Mouse (Mus musculus) midbrain, embryonic 13.5 days (tissue): ENCODE measurements around the gene Atp5j. TPM values are rescaled to one million over a fixed set of nuclear protein-coding genes. Genes with fewer than 3 reads are reported as not detected.

Source experiments
- ATAC-seq: fragments of 200-750 bp; cut with Nextera tagmentation; 2 replicates; pipeline ENCODE4 v1.8.0; 2017; ENCODE audit warnings: mild to moderate bottlenecking, moderate TSS enrichment, moderate library complexity
- H3K27ac ChIP-seq: fragments of 300-500 bp; sonication (generic); 2 replicates; pipeline ENCODE4 v1.5.1; 2015; ENCODE audit warnings: inconsistent platforms, mild to moderate bottlenecking, moderate library complexity
- H3K27me3 ChIP-seq: fragments of 300-500 bp; sonication (generic); 2 replicates; pipeline ENCODE4 v1.6.1; 2015; ENCODE audit warnings: mild to moderate bottlenecking, inconsistent platforms
- H3K36me3 ChIP-seq: fragments of 300-500 bp; sonication (generic); 2 replicates; pipeline ENCODE4 v1.6.1; 2015; ENCODE audit warnings: mild to moderate bottlenecking, inconsistent platforms
- H3K4me1 ChIP-seq: fragments of 300-500 bp; sonication (generic); replicated peaks from 2 replicates; pipeline ENCODE4 v1.6.1; 2015; ENCODE audit warnings: inconsistent platforms
- H3K4me2 ChIP-seq: fragments of 300-500 bp; sonication (generic); replicated peaks from 2 replicates; pipeline ENCODE4 v1.6.1; 2015; ENCODE audit warnings: moderate library complexity, mild to moderate bottlenecking, inconsistent platforms
- H3K4me3 ChIP-seq: fragments of 300-500 bp; sonication (generic); replicated peaks from 2 replicates; pipeline ENCODE4 v1.5.1; 2015; ENCODE audit warnings: mild to moderate bottlenecking, inconsistent platforms
- H3K9ac ChIP-seq: fragments of 300-500 bp; sonication (generic); replicated peaks from 2 replicates; pipeline ENCODE4 v1.6.1; 2015; ENCODE audit warnings: mild to moderate bottlenecking, inconsistent platforms
- H3K9me3 ChIP-seq: fragments of 300-500 bp; sonication (generic); 2 replicates; pipeline ENCODE4 v1.6.1; 2016; ENCODE audit warnings: mild to moderate bottlenecking, inconsistent platforms
- WGBS: fragments of 180-500 bp; shearing (Covaris S2); methylation state at CpG from one replicate; pipeline ENCODE4 v1.1.7; 2015; 5-methylcytosine and 5-hydroxymethylcytosine counted together
- polyA plus RNA-seq: library from polyadenylated mRNA; unstranded; fragments of >200 nt; fragmentation: Nextera tagmentation; extraction: Ambion mirVana; gene quantifications from 2 replicates; pipeline ENCODE4 v1.2.1, GENCODE M21; 2015

Gene Atp5j
- polyA plus RNA-seq: 827 and 861 TPM in 2 replicates

DNA sequence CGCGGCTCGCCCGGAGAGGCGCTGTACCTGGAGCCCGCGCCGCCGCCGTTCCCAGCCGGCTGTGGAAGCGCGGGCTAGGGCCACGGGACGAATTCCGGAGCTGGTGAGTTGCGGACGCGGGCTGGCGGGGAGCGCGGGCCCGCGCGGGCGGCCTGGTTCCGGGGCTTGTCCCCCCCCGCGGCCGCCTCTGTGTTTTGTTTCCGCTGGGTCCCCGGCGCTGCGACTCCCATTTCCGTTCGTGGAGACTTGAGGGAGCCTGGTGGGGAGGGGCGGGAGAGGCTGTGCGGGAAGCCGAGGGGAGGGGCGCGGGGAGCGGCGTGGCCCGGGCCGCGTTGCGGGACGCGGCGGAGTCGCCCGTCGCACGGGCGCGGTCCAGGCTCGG, at the start of gene Atp5j:
TSS of gene Atp5j (minus strand) at position 185 of the 382 bp plus-strand sequence.
- peak; percentile 57 for ATAC-seq
- WGBS: 0% methylated on average over 33 of the region's 57 CpGs
- Histone ChIP-seq H3K4me2 (peak within 1 kb of the TSS; percentile 83), H3K36me3 (peaks cover 23% of the 10 kb centered on the region), H3K4me1 (peaks cover 40% of the 10 kb centered on the region), H3K4me3 (peak within 1 kb of the TSS; percentile 94), H3K9ac (peak within 1 kb of the TSS; percentile 98), H3K27ac (peak within 1 kb of the TSS; percentile 97), H3K9me3 (no peaks in the 10 kb centered on the region), H3K27me3 (no peaks in the 10 kb centered on the region)

DNA sequence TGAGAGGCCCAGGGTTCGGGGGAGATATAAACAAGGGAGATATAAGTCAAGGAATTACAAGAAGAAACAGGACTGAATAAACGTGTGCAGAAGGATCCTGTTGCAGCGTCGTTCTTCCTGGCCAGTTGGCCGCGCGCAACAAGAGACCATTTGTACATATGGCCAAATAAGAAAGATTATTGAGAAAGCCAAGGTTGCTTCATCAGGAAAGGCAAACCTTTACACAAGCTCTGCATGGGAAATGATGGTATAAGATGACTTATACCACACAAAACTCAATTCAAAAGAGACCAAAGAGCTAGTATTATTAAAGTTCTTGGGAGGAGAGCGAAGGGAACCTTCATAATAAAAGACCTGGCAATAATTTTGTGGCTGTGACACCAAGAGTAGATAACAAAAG, 49.1 kb upstream of the Atp5j start:
- H3K27me3 ChIP-seq: no peaks in the 10 kb centered on the region
- H3K9ac ChIP-seq: no peak overlapping the region
- H3K4me3 ChIP-seq: no peak overlapping the region
- whole genome bisulfite sequencing: 81% methylated on average over 8 of the region's 8 CpGs
- no peaks in the 10 kb centered on the region for H3K4me1 ChIP-seq
- no peak for ATAC-seq
- H3K9me3 ChIP-seq: no peaks in the 10 kb centered on the region
- H3K4me2 ChIP-seq: no peak overlapping the region
- no peaks in the 10 kb centered on the region for H3K36me3 ChIP-seq
- H3K27ac ChIP-seq: no peak overlapping the region

DNA sequence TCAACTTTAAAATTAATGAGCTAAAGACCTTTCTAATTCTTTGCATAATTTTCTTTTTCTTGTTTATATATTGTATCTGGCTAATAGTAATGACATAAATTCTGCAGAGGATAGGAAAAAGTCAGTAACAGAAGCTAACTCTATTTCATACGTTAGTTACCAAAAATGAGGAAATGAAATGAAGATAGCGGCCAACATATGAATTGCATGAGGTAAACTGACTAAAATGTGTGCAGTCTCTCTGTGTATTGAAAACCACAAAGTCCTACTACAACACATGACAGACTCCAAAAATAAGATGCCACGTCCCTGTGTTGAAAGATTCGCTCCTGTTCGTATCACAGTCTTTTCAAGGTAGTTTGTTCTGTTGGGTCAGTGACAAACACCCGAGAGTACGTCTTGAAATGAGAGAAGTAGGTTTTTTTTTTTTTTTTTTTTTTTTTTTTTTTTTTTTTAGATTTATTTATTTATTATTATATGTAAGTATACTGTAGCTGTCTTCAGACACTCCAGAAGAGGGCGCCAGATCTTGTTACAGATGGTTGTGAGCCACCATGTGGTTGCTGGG, 46.4 kb upstream of the Atp5j start:
- no peak overlapping the region for H3K4me2 ChIP-seq
- no peak for ATAC-seq

DNA sequence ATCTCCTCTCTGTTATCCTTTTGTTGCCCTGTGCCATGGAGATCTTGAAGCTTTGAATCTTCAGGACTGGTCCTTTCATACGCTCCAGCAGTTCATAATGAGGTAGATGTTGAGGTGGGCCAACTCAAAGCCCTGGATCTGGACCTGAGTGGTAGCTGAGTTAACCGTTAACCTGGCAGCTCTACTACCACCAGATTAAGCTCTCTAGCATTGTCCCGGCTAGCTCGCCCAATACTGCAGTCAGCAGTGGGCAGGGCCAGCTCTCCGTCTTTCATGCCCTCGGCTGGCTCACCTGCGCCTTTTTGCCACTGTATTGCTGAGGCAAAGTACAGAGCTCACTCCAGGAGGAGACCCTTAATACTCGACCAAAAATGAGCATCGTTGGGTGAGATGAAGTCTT, 45.7 kb upstream of the Atp5j start:
- Histone ChIP-seq H3K4me3 (no peak overlapping the region), H3K4me1 (peaks cover 2% of the 10 kb centered on the region), H3K27ac (no peak overlapping the region), H3K27me3 (no peaks in the 10 kb centered on the region), H3K9ac (no peak overlapping the region), H3K4me2 (no peak overlapping the region), H3K36me3 (no peaks in the 10 kb centered on the region), H3K9me3 (no peaks in the 10 kb centered on the region)
- ATAC-seq: no peak
- 89% methylated on average over 9 of the region's 9 CpGs for WGBS

More for the DNA sequence above, 46.4 kb upstream of the Atp5j start:
- Histone ChIP-seq H3K27ac (no peak overlapping the region), H3K27me3 (no peaks in the 10 kb centered on the region), H3K4me1 (no peaks in the 10 kb centered on the region), H3K9ac (no peak overlapping the region), H3K9me3 (no peaks in the 10 kb centered on the region), H3K36me3 (no peaks in the 10 kb centered on the region), H3K4me3 (no peak overlapping the region)
- 88% methylated on average over 8 of the region's 8 CpGs for WGBS

DNA sequence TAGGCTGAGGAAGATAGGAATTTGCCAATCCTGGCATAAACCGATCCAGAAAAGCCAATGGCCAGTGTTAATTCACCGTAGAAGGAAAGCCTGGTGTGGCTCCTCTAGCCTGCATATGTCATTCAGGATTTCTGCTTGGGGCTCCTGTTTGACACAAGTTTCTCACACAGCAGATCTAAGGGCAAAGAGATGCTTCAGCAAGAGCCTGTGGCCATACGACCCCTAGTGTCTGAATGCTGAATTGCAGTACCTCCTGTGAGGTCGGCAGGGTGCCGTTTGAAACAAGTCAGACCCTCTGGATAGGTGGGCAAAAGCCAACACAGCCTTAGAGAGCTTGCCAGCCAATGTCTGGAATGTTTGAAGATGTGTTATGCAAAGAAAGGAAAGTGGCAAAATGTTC, 43.7 kb upstream of the Atp5j start:
- no peaks in the 10 kb centered on the region for H3K36me3 ChIP-seq
- no peaks in the 10 kb centered on the region for H3K27me3 ChIP-seq
- 29% methylated on average over 5 of the region's 5 CpGs for WGBS
- peaks cover 8% of the 10 kb centered on the region for H3K4me1 ChIP-seq
- H3K4me2 ChIP-seq: no peak overlapping the region
- no peaks in the 10 kb centered on the region for H3K9me3 ChIP-seq
- no peak overlapping the region for H3K9ac ChIP-seq
- H3K27ac ChIP-seq: no peak overlapping the region
- peak; percentile 61; the same call in 1 of the 2 replicates for ATAC-seq
- H3K4me3 ChIP-seq: no peak overlapping the region

DNA sequence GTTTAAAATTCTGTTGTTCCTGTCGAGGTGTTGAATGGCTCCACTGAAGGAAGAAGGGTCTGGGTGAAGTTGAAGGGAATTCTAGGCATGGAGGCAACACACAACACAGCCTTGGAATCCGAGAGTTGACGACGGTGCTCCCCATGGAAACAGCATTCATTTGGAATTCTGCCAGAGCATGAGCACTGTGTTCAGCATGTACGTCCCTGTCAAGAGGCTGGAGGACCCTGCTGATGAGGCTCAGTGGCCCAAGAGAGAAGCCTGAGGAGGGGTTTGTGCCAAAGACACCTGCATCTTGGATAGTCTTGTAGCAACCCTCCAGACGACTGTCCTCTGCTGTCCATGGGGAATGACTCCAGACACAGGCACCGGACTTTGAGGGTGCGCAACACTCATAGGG, 40.7 kb upstream of the Atp5j start:
- Histone ChIP-seq H3K4me3 (no peak overlapping the region), H3K9me3 (no peaks in the 10 kb centered on the region), H3K27me3 (no peaks in the 10 kb centered on the region), H3K27ac (no peak overlapping the region), H3K36me3 (no peaks in the 10 kb centered on the region), H3K4me1 (peaks cover 8% of the 10 kb centered on the region), H3K9ac (no peak overlapping the region), H3K4me2 (no peak overlapping the region)
- WGBS: 48% methylated on average over 8 of the region's 8 CpGs
- ATAC-seq: peak; percentile 66

DNA sequence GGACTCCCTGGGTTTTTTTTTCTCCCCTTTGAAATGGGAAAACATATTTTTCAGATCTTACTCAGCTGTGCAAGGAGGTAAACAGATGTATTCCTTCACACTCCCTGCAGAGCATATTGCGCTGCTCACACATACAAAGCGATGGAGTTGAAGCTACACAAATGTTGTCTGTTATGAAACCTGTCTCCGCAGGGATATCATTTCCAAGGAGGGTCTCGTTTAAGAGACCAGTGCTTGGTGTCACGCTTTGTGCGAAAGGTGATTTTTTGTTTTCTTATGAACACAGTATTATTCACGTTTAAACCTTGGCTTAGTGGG, 40.3 kb upstream of the Atp5j start:
- Histone ChIP-seq H3K4me3 (no peak overlapping the region), H3K36me3 (no peaks in the 10 kb centered on the region), H3K9me3 (no peaks in the 10 kb centered on the region), H3K27me3 (no peaks in the 10 kb centered on the region), H3K4me1 (peaks cover 8% of the 10 kb centered on the region), H3K9ac (no peak overlapping the region), H3K27ac (no peak overlapping the region), H3K4me2 (no peak overlapping the region)
- no peak for ATAC-seq
- 83% methylated on average over 7 of the region's 7 CpGs for WGBS

DNA sequence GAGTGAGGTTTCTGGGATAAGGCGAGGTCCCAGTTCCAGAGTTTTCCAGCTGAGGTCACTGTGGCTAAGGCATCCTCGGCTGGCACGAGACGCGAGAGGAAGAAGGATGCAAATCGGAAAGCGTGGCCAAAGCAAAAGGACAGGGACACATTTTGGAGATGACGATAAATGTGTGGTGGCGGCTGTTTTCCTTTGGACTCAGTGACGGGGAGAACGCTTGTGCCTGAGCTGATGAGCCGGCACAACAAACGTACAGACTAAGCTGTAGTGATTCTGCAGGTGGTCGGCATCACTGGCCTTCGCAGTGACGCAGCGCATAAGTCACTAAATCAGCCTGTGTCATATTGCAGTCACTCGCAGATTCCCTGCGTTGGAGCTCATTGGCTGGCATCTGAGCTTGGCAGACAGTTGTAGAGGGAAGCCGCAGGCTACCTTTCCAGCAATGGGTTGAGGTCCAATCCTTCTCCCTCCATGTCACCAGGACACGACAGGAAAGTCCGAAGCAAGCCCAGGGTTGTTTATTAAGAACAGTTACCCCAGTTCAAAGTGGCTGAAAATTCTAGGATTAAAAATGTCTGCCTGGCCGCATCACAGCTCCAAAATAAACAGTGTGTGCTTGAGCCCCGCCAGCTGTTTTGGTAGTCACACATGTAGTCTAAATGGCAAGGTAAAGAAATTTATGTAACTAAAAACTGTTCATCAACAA, 39.7 kb upstream of the Atp5j start:
- Histone ChIP-seq H3K27me3 (no peaks in the 10 kb centered on the region), H3K9ac (no peak overlapping the region), H3K4me2 (no peak overlapping the region), H3K9me3 (no peaks in the 10 kb centered on the region), H3K4me3 (no peak overlapping the region), H3K4me1 (peaks cover 8% of the 10 kb centered on the region), H3K27ac (no peak overlapping the region), H3K36me3 (no peaks in the 10 kb centered on the region)
- WGBS: 82% methylated on average over 24 of the region's 24 CpGs
- ATAC-seq: no peak

DNA sequence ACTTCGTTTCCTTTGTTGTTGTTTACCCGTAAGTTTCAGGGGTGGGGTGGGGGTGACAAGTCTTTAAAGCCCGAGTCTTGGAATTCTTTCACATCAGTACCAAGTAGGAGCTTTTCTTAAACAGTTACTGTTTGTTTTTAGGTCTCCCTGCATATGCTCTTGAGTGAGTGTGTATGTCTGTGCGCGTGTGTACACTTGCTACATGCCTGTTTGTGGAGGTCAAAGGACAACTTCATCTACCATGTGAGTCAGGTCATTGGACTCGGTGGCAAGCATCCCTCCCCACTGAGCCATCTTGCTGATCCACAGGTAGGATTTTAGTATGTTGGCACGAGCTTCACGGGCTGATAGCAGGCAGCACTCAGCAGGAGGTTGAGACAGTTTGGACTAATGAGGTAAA, 38.4 kb upstream of the Atp5j start:
- Histone ChIP-seq H3K36me3 (no peaks in the 10 kb centered on the region), H3K27ac (no peak overlapping the region), H3K4me3 (no peak overlapping the region), H3K27me3 (no peaks in the 10 kb centered on the region), H3K9ac (no peak overlapping the region), H3K4me1 (peaks cover 8% of the 10 kb centered on the region), H3K9me3 (no peaks in the 10 kb centered on the region), H3K4me2 (no peak overlapping the region)
- 81% methylated on average over 8 of the region's 8 CpGs for WGBS
- ATAC-seq: no peak

DNA sequence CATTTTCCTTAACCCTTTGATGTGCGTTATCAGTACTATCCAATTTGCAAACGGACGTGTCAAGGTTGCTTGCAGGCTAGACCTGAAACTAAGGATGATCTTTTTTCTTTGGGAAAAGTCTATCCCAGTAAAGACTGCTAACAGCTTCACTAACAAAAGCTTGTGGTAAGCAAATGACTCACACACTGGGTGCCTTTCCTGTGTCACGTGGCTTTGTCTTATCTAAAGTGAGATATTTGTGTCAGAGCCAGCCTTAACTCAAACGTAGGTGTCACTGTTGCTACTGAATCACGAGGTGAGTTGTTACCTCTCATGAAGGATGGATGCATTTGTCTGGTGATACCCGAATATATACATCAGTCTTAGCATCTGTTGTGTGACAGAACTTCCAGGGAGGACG, 29.2 kb upstream of the Atp5j start:
- Histone ChIP-seq H3K4me2 (no peak overlapping the region), H3K27me3 (no peaks in the 10 kb centered on the region), H3K9ac (no peak overlapping the region), H3K27ac (no peak overlapping the region), H3K36me3 (peaks cover 33% of the 10 kb centered on the region), H3K4me1 (no peaks in the 10 kb centered on the region), H3K9me3 (no peaks in the 10 kb centered on the region), H3K4me3 (no peak overlapping the region)
- 93% methylated on average over 8 of the region's 8 CpGs for WGBS
- no peak for ATAC-seq

DNA sequence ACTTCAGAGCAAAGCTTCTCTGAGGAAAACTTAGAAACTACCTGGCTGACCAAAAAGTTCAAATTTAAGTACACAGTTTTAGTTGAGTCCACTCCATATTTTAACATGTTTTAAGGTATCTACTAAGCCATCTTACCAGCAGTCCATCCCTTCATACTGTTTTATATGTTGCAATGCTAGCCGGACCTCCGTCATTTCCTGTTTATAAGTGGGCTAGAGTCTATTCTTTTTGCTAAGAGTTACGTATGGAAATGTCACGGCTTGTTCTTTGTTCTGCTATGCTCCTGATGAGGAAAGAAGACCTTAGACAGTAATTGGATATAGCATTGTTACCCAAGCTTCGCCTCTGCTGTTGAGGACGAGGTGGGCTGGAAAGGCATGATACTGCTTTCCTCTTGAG, 18.1 kb upstream of the Atp5j start:
- H3K36me3 ChIP-seq: peaks cover 73% of the 10 kb centered on the region
- H3K27me3 ChIP-seq: no peaks in the 10 kb centered on the region
- no peak overlapping the region for H3K4me2 ChIP-seq
- no peak for ATAC-seq
- no peak overlapping the region for H3K27ac ChIP-seq
- H3K9me3 ChIP-seq: no peaks in the 10 kb centered on the region
- WGBS: 91% methylated on average over 6 of the region's 6 CpGs
- no peak overlapping the region for H3K9ac ChIP-seq
- no peak overlapping the region for H3K4me3 ChIP-seq
- no peaks in the 10 kb centered on the region for H3K4me1 ChIP-seq

DNA sequence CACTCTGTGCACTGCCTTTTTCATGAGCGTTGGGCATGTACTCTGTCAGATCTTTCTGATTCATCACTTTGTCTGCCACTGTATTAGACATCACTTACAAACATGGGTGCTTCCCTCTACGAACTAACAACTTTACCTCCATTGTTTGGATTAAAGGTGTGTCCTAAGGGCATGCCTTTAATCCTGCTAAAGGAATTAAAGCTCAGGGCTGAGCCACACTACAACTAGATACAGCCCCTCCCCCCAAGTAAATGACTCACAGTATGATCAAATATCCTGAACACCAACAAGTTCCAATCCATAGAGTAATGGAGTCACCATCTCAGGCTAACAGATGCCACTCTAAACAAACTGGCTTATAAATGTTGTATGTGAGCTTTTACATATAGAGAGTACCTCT, 3.2 kb upstream of the Atp5j start:
- Histone ChIP-seq H3K4me2 (no peak overlapping the region), H3K9me3 (no peaks in the 10 kb centered on the region), H3K4me3 (no peak overlapping the region), H3K27me3 (no peaks in the 10 kb centered on the region), H3K4me1 (peaks cover 28% of the 10 kb centered on the region), H3K27ac (no peak overlapping the region), H3K9ac (no peak overlapping the region), H3K36me3 (peaks cover 21% of the 10 kb centered on the region)
- no peak for ATAC-seq
- 76% methylated on average over 2 of the region's 2 CpGs for WGBS
